Mouse (Mus musculus) limb, embryonic 13.5 days (tissue): Measurements from ENCODE around the gene Fh1. TPM values are rescaled to one million over a fixed set of nuclear protein-coding genes. Genes with fewer than 3 reads are reported as not detected.

Experiments
- ATAC-seq: fragments of 200-750 bp; cut with Nextera tagmentation; 2 replicates; pipeline ENCODE4 v1.8.0; 2017; ENCODE audit warnings: low read depth, moderate number of reproducible peaks, moderate TSS enrichment; ENCODE audit not compliant: low FRiP score
- H3K27ac ChIP-seq: fragments of 300-500 bp; sonication (generic); 2 replicates; pipeline ENCODE4 v1.5.1; 2015; ENCODE audit warnings: inconsistent platforms, mild to moderate bottlenecking, moderate library complexity
- H3K27me3 ChIP-seq: fragments of 300-500 bp; sonication (generic); 2 replicates; pipeline ENCODE4 v1.6.1; 2015; ENCODE audit warnings: mild to moderate bottlenecking, inconsistent platforms
- H3K36me3 ChIP-seq: fragments of 300-500 bp; sonication (generic); 2 replicates; pipeline ENCODE4 v1.6.1; 2015; ENCODE audit warnings: inconsistent platforms, mild to moderate bottlenecking, moderate library complexity
- H3K4me1 ChIP-seq: fragments of 300-500 bp; sonication (generic); 2 replicates; pipeline ENCODE4 v1.6.1; 2015; ENCODE audit warnings: inconsistent platforms
- H3K4me2 ChIP-seq: fragments of 300-500 bp; sonication (generic); replicated peaks from 2 replicates; pipeline ENCODE4 v1.6.1; 2015; ENCODE audit warnings: inconsistent platforms, mild to moderate bottlenecking, moderate library complexity
- H3K4me3 ChIP-seq: fragments of 300-500 bp; sonication (generic); 2 replicates; pipeline ENCODE4 v1.5.1; 2015; ENCODE audit warnings: moderate library complexity, mild to moderate bottlenecking, inconsistent platforms
- H3K9ac ChIP-seq: fragments of 300-500 bp; sonication (generic); 2 replicates; pipeline ENCODE4 v1.6.1; 2015; ENCODE audit warnings: mild to moderate bottlenecking, inconsistent platforms
- H3K9me3 ChIP-seq: fragments of 300-500 bp; sonication (generic); 2 replicates; pipeline ENCODE4 v1.6.1; 2016; ENCODE audit warnings: inconsistent platforms
- WGBS: fragments of 180-500 bp; shearing (Covaris S2); methylation state at CpG from one replicate; pipeline ENCODE4 v1.1.7; 2015; 5-methylcytosine and 5-hydroxymethylcytosine counted together
- polyA plus RNA-seq: library from polyadenylated mRNA; unstranded; fragments of >200 nt; fragmentation: Nextera tagmentation; extraction: Ambion mirVana; gene quantifications from 2 replicates; pipeline ENCODE4 v1.2.1, GENCODE M21; 2015

The Fh1 gene
- 101 and 111 TPM in 2 replicates for polyA plus RNA-seq

GRCm38 (mm10) chr1:175625257-175625879 is at the start of gene Fh1:
TSS of gene Fh1 (minus strand) at chr1:175625635.
- ATAC-seq, result peak; percentile 100
- Histone ChIP-seq H3K36me3 (no peaks in the 10 kb centered on the region), H3K9ac (peak within 1 kb of the TSS; percentile 96), H3K4me1 (peaks cover 13% of the 10 kb centered on the region), H3K9me3 (no peaks in the 10 kb centered on the region), H3K27ac (peak within 1 kb of the TSS; percentile 85), H3K27me3 (no peaks in the 10 kb centered on the region), H3K4me2 (peak within 1 kb of the TSS; percentile 79), H3K4me3 (peak within 1 kb of the TSS; percentile 87)
- WGBS, result under 1% methylated on average over 58 of the region's 58 CpGs

GRCm38 (mm10) chr1:175675116-175675515 is 49.7 kb upstream of the Fh1 start:
- no peaks in the 10 kb centered on the region for H3K4me1 ChIP-seq
- no peak for ATAC-seq
- WGBS, result 89% methylated on average over 6 of the region's 6 CpGs

GRCm38 (mm10) chr1:175673563-175674325 is 48.3 kb upstream of the Fh1 start:
- ATAC-seq, result no peak
- Histone ChIP-seq H3K27me3 (no peaks in the 10 kb centered on the region), H3K4me1 (0 out of 2 replicates have a peak, but pooled peaks cover 2% of the 10 kb centered on the region), H3K9me3 (no peaks in the 10 kb centered on the region), H3K4me3 (no peak overlapping the region), H3K27ac (no peak overlapping the region), H3K9ac (no peak overlapping the region), H3K36me3 (no peaks in the 10 kb centered on the region), H3K4me2 (no peak overlapping the region)
- 82% methylated on average over 7 of the region's 7 CpGs for WGBS

More at GRCm38 (mm10) chr1:175675116-175675515, 49.7 kb upstream of the Fh1 start:
- no peak overlapping the region for H3K4me3 ChIP-seq
- H3K4me2 ChIP-seq, result no peak overlapping the region
- H3K36me3 ChIP-seq, result no peaks in the 10 kb centered on the region
- H3K9me3 ChIP-seq, result no peaks in the 10 kb centered on the region
- no peak overlapping the region for H3K9ac ChIP-seq
- no peak overlapping the region for H3K27ac ChIP-seq
- H3K27me3 ChIP-seq, result no peaks in the 10 kb centered on the region

- no peaks in the 10 kb centered on the region for H3K27me3 ChIP-seq
- H3K4me3 ChIP-seq, result no peak overlapping the region
- 0 out of 2 replicates have a peak, but pooled peaks cover 3% of the 10 kb centered on the region for H3K4me1 ChIP-seq
- H3K9ac ChIP-seq, result no peak overlapping the region
- 36% methylated on average over 1 of the region's 1 CpGs for WGBS
- no peak for ATAC-seq
- no peak overlapping the region for H3K27ac ChIP-seq
- no peak overlapping the region for H3K4me2 ChIP-seq
- no peaks in the 10 kb centered on the region for H3K9me3 ChIP-seq
- H3K36me3 ChIP-seq, result no peaks in the 10 kb centered on the region
These were observed 46.2 kb upstream of the Fh1 start for GRCm38 (mm10) chr1:175671626-175672025.

GRCm38 (mm10) chr1:175670042-175670441 is 44.6 kb upstream of the Fh1 start:
- Histone ChIP-seq H3K4me1 (0 out of 2 replicates have a peak, but pooled peaks cover 3% of the 10 kb centered on the region), H3K4me2 (no peak overlapping the region), H3K9ac (no peak overlapping the region), H3K27ac (no peak overlapping the region), H3K9me3 (no peaks in the 10 kb centered on the region), H3K4me3 (no peak overlapping the region), H3K36me3 (no peaks in the 10 kb centered on the region), H3K27me3 (no peaks in the 10 kb centered on the region)
- WGBS, result 74% methylated on average over 7 of the region's 7 CpGs
- no peak for ATAC-seq

GRCm38 (mm10) chr1:175669456-175669855 is 44.0 kb upstream of the Fh1 start:
- 0 out of 2 replicates have a peak, but pooled peaks cover 3% of the 10 kb centered on the region for H3K4me1 ChIP-seq
- H3K9ac ChIP-seq, result no peak overlapping the region
- no peaks in the 10 kb centered on the region for H3K9me3 ChIP-seq
- no peak overlapping the region for H3K4me2 ChIP-seq
- H3K27ac ChIP-seq, result no peak overlapping the region
- no peak overlapping the region for H3K4me3 ChIP-seq
- no peak for ATAC-seq
- no peaks in the 10 kb centered on the region for H3K36me3 ChIP-seq
- H3K27me3 ChIP-seq, result no peaks in the 10 kb centered on the region
- WGBS, result 91% methylated on average over 3 of the region's 3 CpGs

GRCm38 (mm10) chr1:175668666-175669405 is 43.4 kb upstream of the Fh1 start:
- Histone ChIP-seq H3K9me3 (no peaks in the 10 kb centered on the region), H3K4me2 (no peak overlapping the region), H3K27me3 (no peaks in the 10 kb centered on the region), H3K4me3 (no peak overlapping the region), H3K36me3 (no peaks in the 10 kb centered on the region), H3K4me1 (0 out of 2 replicates have a peak, but pooled peaks cover 3% of the 10 kb centered on the region), H3K27ac (no peak overlapping the region), H3K9ac (no peak overlapping the region; the same call in 1 of the 2 replicates)
- 76% methylated on average over 5 of the region's 5 CpGs for WGBS
- peak; percentile 84 for ATAC-seq

- H3K27me3 ChIP-seq, result no peaks in the 10 kb centered on the region
- no peaks in the 10 kb centered on the region for H3K9me3 ChIP-seq
- no peak overlapping the region for H3K9ac ChIP-seq
- WGBS, result 94% methylated on average over 4 of the region's 4 CpGs
- H3K27ac ChIP-seq, result no peak overlapping the region
- no peaks in the 10 kb centered on the region for H3K4me1 ChIP-seq
- H3K36me3 ChIP-seq, result no peaks in the 10 kb centered on the region
- ATAC-seq, result no peak
- H3K4me2 ChIP-seq, result no peak overlapping the region
- H3K4me3 ChIP-seq, result no peak overlapping the region
These were observed 34.5 kb upstream of the Fh1 start for GRCm38 (mm10) chr1:175659900-175660299.

GRCm38 (mm10) chr1:175648615-175649014 is 23.2 kb upstream of the Fh1 start:
- H3K4me3 ChIP-seq, result no peak overlapping the region
- no peak overlapping the region for H3K9ac ChIP-seq
- no peak overlapping the region for H3K4me2 ChIP-seq
- H3K4me1 ChIP-seq, result no peaks in the 10 kb centered on the region
- 87% methylated on average over 4 of the region's 4 CpGs for WGBS
- H3K27me3 ChIP-seq, result no peaks in the 10 kb centered on the region
- H3K27ac ChIP-seq, result no peak overlapping the region
- no peak for ATAC-seq
- H3K9me3 ChIP-seq, result no peaks in the 10 kb centered on the region
- H3K36me3 ChIP-seq, result no peaks in the 10 kb centered on the region

GRCm38 (mm10) chr1:175646952-175647351 is 21.5 kb upstream of the Fh1 start:
- Histone ChIP-seq H3K4me3 (no peak overlapping the region), H3K27me3 (no peaks in the 10 kb centered on the region), H3K9me3 (no peaks in the 10 kb centered on the region), H3K36me3 (no peaks in the 10 kb centered on the region), H3K4me2 (no peak overlapping the region), H3K4me1 (no peaks in the 10 kb centered on the region), H3K9ac (no peak overlapping the region), H3K27ac (no peak overlapping the region)
- 35% methylated on average over 9 of the region's 9 CpGs for WGBS
- no peak for ATAC-seq

- no peaks in the 10 kb centered on the region for H3K9me3 ChIP-seq
- 57% methylated on average over 5 of the region's 5 CpGs for WGBS
- H3K4me1 ChIP-seq, result no peaks in the 10 kb centered on the region
- H3K9ac ChIP-seq, result no peak overlapping the region
- H3K27me3 ChIP-seq, result no peaks in the 10 kb centered on the region
- H3K27ac ChIP-seq, result no peak overlapping the region
- no peak overlapping the region for H3K4me2 ChIP-seq
- no peak for ATAC-seq
- no peak overlapping the region for H3K4me3 ChIP-seq
- no peaks in the 10 kb centered on the region for H3K36me3 ChIP-seq
These were observed 18.2 kb upstream of the Fh1 start for GRCm38 (mm10) chr1:175643496-175644265.
